Mouse (Mus musculus) small intestine, adult 10 weeks (tissue): ENCODE data around the gene Krtap5-5. TPM values are rescaled to one million over a fixed set of nuclear protein-coding genes. Genes with fewer than 3 reads are reported as not detected.

ENCODE experiments used
- polyA plus RNA-seq: library from polyadenylated mRNA; stranded (reverse); fragments of 350-450 nt; fragmentation: Illumina TruSeq; extraction: RNeasy Lipid Tissue Mini Kit (QIAGEN cat#74804); gene quantifications from one replicate; pipeline ENCODE4 v1.2.3, GENCODE M21; 2014; ENCODE audit warnings: low replicate concordance

Gene Krtap5-5
- not detected for polyA plus RNA-seq

DNA sequence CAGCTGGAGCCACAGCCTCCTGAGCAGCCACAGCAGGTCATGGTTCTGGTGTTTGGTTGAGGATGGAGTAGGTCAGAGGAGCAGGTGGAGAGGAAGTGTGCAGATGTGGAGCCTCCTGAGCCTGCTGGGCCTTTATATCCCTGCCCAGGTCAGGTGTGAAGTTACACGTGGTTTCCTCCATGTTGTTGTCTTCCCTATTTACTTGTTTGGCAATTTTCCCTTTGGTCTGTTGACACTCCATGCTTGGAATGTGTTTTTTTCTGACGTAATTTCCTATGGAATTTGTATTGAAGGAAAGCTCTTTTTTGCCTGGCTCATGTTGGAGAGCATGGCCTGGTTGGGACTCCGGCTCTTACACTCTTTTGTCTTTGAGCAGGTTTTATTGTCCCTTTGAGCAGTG, at the start of gene Krtap5-5:
TSS of gene Krtap5-5 (minus strand) at position 101 of the 400 bp plus-strand sequence.

DNA sequence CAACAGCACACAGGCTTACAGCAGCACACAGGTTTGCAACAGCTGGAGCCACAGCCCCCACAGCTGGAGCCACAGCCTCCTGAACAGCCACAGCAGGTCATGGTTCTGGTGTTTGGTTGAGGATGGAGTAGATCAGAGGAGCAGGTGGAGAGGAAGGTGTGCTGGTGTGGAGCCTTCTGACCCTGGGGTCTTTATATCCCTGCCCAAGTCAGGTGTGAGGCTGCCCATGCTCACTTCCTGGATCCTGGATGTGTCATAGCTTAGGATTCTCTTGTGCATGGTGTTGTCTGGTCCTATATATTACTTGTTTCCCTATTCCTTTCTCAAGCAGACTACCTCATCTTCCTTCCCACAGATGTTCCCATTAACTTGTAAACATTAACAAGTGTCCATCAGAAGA, 44.5 kb upstream of the Krtap5-5 start, which contains the start of gene Gm4559:
TSS of gene Gm4559 (minus strand) at position 101 of the 400 bp plus-strand sequence.

DNA sequence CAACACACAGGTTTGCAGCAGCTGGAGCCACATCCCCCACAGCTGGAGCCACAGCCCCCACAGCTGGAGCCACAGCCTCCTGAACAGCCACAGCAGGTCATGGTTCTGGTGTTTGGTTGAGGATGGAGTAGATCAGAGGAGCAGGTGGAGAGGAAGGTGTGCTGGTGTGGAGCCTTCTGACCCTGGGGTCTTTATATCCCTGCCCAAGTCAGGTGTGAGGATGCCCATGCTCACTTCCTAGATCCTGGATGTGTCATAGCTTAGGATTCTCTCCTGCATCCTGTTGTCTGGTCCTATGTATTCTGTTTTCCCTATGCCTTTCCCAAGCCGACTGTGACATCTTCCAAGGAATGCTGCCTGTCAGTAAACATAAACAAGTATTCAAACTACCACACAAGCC, 28.5 kb upstream of the Krtap5-5 start, which contains the start of gene Gm2431:
TSS of gene Gm2431 (minus strand) at position 101 of the 400 bp plus-strand sequence.

DNA sequence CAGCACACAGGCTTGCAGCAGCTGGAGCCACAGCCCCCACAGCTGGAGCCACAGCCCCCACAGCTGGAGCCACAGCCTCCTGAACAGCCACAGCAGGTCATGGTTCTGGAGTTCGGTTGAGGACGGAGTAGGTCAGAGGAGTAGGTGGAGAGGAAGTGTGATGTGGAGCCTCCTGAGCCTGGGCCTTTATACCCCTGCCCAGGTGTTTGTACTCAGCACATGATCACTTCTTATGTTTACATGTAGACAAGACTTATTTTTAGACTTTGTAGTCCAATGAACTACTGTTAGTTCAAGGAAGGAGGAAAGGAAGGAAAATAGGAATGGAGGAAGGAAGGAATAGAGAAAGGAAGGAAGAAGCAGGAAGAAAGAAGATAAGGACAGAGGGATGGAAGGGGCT, 11.2 kb upstream of the Krtap5-5 start, which contains the start of gene Gm40460:
TSS of gene Gm40460 (minus strand) at position 101 of the 400 bp plus-strand sequence.

DNA sequence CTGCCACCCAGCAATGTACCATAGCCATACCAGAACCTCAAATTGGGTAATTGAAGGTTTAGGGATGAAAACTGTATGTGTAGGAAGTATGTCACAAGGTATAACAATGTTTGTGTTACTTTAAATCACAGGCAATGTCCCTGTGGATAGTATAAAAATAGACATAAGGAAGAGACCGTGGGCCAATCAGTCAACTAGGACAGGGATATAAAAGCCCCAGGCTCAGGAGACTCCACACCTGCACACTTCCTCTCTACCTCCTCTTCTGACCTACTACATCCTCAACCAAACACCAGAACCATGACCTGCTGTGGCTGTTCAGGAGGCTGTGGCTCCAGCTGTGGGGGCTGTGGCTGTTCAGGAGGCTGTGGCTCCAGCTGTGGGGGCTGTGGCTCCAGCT, 18.2 kb downstream of the Krtap5-5 start, which contains the start of gene Gm7579:
TSS of gene Gm7579 (plus strand) at position 301 of the 400 bp plus-strand sequence.

DNA sequence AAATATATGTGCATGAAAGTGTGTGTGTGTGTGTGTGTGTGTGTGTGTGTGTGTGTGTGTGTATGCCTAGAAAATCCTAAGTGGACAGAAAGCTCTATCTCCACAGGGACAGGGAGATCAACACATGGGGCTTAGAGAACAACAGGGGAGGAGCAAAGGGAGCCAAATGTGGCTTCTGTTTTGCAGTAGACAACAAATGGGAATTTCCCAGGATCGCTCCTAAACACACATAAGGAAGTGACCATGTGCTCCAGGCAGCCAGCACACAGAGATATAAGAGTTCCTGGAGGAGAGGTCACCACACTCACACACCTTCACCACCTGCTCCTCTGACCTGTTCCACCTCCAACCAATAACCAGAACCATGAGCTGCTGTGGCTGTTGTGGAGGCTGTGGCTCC, 28.7 kb downstream of the Krtap5-5 start, which contains the start of gene Krtap5-3:
TSS of gene Krtap5-3 (plus strand) at position 301 of the 400 bp plus-strand sequence.

DNA sequence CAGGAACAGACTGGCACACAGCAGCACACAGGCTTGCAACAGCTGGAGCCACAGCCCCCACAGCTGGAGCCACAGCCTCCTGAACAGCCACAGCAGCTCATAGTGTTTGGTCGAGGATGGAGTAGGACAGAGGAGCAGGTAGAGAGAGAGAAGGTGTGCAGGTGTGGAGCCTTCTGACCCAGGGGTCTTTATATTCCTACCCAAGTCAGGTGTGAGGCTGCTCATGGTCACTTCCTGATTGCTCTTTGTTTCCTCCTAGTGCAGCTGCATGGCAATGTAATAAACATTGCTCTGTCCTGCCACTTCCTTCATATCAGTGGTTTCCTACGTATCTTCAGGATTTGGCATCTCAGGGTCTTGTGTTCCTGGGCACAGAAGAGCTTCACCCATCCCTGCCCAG, 39.5 kb downstream of the Krtap5-5 start, which contains the start of gene Gm10153:
TSS of gene Gm10153 (minus strand) at position 101 of the 400 bp plus-strand sequence.

Other genes starting within 250 kb of the Krtap5-5 start
- 6.8 TPM for gene Mob2, start 168.9 kb downstream of the Krtap5-5 start, polyA plus RNA-seq
- gene Dusp8, start 134.1 kb downstream of the Krtap5-5 start, polyA plus RNA-seq = 0.26 TPM
- not detected for gene Gm45618, start 109.2 kb downstream of the Krtap5-5 start, polyA plus RNA-seq
- not detected for gene Gm39115, start 93.9 kb downstream of the Krtap5-5 start, polyA plus RNA-seq
- not detected for gene Gm45337, start 85.4 kb downstream of the Krtap5-5 start, polyA plus RNA-seq
- not detected for gene Gm29735, start 72.9 kb downstream of the Krtap5-5 start, polyA plus RNA-seq
- gene Gm4553, start 64.2 kb downstream of the Krtap5-5 start, polyA plus RNA-seq = not detected
- gene Krtap5-2, start 54.0 kb downstream of the Krtap5-5 start, polyA plus RNA-seq = not detected
- gene Gm10153, start 39.6 kb downstream of the Krtap5-5 start, polyA plus RNA-seq = not detected
- not detected for gene Krtap5-3, start 28.6 kb downstream of the Krtap5-5 start, polyA plus RNA-seq
- gene Gm7579, start 18.1 kb downstream of the Krtap5-5 start, polyA plus RNA-seq = not detected
- gene Gm40460, start 11.1 kb upstream of the Krtap5-5 start, polyA plus RNA-seq = not detected
- not detected for gene Gm2431, start 28.4 kb upstream of the Krtap5-5 start, polyA plus RNA-seq
- not detected for gene Gm4559, start 44.4 kb upstream of the Krtap5-5 start, polyA plus RNA-seq
- gene Krtap5-1, start 67.1 kb upstream of the Krtap5-5 start, polyA plus RNA-seq = not detected
- not detected for gene Krtap5-4, start 73.6 kb upstream of the Krtap5-5 start, polyA plus RNA-seq
- not detected for gene Ifitm10, start 143.8 kb upstream of the Krtap5-5 start, polyA plus RNA-seq
- 3.2 TPM for gene Gm49369, start 152.7 kb upstream of the Krtap5-5 start, polyA plus RNA-seq
- gene Ctsd, start 158.1 kb upstream of the Krtap5-5 start, polyA plus RNA-seq = 5.2 TPM
- gene Syt8, start 204.9 kb upstream of the Krtap5-5 start, polyA plus RNA-seq = not detected
- not detected for gene Tnni2, start 211.8 kb upstream of the Krtap5-5 start, polyA plus RNA-seq
- gene Lsp1, start 230.8 kb upstream of the Krtap5-5 start, polyA plus RNA-seq = 5.2 TPM